Mouse (Mus musculus) Muller cell, postnatal 12 days (primary cell): ENCODE results near the gene Cdc40.
A peak's percentile ranks its signal among the peaks of the same experiment; 100 is the strongest.

ENCODE experiments used
- DNase-seq: peaks from one replicate; pipeline ENCODE4 v3.0.0-alpha.2; 2015; ENCODE audit errors: inconsistent ontology term

Gene Cdc40

DNA sequence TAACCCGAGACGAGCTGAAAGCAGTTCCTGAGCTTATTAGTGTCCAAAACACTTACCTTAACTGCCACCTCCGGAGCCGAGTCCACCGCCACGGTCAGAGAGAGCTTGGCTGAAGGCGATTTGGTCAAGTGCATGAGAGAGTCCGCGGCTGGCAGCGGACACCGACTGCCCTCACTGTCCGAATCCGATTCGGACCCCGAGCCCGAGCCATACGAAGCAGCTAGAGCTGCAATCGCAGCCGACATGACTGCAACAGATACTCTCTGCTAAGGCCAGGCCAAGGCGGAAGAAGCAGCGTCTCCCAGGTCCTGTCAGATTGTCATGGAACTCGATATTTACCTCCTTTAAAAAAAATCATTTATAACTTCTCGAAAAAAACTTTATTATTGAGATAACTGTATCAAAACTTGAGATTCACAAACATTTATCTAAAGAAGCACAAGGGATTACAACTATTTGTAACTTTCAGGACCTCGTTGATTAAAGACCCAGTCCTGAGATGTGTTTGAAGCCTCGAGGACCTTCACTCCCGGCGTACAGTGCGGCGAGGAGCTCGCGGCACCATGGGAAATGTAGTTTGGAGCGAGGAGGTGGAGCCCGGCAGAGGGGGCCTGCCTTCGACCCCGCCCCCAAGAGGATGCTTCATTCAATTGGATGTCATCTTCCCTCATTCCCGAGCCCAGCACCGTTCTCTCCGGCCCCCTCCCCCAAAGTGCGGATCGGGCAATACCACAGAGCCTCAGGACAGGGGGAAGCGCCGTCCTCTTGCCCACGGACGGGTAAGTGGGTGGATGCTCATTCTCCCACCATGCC, at the start of gene Cdc40, which contains the start of gene Wasf1:
TSS of gene Cdc40 (minus strand) at position 481 of the 813 bp plus-strand sequence.
TSS of gene Wasf1 (plus strand) at position 645 of the 813 bp plus-strand sequence.
- DNase-seq, result peak; percentile 100

DNA sequence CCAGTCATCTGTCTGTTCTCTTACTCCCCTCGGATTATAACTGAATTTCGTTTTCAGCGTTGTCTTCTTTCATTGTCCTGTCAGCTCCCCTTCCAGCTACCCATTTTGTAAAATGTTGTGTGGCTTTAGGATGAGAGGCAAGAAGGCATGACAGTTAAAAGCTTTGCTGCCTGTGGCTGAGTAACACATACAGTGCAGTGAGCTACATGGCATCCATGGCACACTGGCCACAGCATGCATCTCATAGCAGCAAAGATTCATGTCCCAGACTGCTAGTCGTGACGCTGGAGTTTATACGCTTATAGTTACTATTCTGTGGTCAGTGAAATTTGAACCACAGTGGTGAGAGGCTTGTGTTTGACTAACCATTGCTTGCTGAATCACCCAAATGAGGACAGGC, 36.4 kb upstream of the Cdc40 start:
- DNase-seq, result no peak

DNA sequence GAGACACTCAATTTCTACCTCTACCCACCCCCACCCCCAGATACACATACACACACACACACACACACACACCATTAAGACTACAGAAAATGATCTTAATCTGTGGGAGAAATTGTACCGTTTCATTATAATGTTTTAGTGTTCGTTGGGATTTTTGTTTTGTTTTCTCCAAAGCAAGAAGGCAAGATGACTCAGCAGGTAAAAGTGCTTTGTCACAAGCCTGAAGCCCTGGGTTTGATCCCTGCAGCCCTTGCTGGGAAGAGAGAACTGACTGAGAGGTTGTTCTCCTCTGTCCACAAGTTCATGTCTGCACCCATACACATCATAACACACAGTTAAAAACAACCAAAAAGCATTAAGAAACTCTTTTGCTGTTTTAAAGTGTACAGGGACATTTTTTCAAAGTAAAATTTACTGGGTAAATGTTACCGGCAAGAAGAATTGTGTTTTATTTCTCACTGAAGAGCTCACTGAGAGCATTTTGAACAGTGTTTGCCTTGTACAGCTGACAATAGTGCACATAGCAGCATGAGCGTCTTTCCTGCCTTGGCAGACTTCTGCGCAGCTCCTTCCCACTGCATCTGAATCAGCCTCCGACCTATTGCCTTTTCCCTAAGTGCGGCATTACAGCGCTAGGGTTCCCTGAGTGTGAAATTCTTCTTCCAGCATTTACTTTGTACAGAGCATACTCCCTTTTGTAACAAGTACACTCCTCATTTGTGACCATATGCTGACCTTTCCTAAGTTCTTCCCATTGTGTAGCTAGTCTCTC, 35.7 kb upstream of the Cdc40 start:
- DNase-seq, result no peak

DNA sequence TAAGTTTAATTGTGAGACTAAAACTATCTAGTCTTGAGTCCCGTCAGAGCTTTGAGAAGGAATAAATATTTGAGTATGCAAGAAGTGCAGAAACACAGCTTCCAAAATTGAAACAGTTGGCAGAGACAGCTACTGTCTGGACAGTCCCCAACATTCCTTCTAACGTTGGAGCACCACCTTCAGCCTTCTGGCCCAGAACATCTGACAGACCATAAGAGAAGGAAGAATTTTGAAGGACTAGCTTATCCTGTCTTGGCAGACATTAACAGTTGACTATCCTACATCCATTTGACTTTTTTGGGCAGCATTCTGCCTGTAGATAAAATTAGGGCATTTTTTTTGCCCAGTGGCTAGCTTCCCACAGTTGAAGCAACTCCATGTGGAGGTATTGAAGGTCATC, 32.1 kb upstream of the Cdc40 start:
- DNase-seq, result no peak

DNA sequence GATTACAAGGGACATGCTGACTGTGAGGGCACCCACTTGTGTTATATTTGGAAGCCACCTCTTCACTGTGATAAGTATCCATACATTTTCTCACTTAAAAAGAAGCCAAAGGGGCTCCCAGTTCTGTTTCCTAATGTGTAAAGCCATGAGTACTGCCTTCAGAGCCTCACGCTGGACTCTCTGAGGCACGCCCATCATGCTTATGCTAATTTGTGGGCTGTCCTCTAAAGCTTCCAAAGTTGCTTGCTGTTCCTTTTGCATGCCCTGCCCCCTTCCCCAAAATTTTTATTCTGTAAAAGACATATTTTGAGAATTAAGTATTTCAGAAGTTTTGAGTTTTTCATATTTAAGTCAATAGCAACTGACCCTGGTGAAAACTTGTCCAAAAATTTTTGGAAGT, 27.7 kb upstream of the Cdc40 start:
- DNase-seq, result no peak

DNA sequence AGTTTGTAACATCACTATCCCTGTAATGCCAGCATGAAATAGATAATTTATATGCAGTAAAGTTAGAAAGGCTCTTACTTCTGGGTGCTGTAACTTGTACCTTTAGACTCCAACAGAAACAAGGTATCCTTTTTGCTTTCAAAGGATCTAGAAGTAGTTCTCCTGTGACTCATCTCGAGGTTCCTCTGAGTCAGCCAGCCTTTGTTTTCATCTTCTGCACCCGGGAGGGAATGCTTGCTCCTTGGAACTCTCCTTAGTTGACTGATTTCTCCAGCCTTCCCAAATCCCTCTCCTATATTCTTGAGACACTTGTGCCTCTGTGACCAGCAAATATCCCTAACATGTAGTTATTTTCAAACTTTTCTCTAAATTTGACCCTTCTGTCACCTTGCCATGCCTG, 25.5 kb upstream of the Cdc40 start:
- peak; percentile 35 for DNase-seq

DNA sequence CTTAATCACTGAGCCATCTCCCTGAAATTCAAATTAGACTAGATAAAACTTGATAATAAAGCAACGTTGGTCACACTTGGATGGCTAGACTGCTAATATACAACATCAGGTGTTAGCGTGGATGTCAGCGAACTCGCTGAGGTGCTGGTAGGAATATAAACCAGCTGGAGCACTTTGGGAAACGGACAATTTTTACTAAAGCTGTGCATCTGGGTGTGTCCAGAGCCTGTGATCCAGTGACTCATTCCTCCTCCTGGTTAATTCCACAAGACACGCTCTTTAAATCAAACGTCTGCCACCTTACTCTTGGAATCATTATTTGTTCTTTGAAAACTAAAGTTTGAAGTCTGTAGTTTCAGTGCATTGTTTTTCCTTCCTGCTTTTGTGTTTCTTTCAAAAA, 23.7 kb upstream of the Cdc40 start:
- DNase-seq, result no peak

DNA sequence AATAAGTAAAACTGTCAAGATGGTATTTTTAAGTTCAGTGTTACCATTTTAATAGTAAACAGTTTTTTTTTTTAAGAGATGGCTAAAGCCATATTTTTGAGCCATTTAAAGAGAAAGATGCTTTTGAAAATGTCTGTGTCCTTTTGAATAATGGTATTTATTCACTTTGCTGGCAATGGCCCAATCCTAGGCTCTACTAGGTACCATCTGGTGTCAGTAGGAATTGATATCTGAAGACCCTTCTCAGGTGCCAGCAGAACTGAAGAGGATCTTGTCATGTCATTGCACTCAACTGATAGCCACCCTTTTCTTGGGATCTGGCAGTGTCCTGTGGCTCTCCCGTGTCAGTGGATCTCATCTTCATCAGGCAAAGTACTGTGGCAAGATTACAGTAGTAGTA, 23.0 kb upstream of the Cdc40 start:
- no peak for DNase-seq

DNA sequence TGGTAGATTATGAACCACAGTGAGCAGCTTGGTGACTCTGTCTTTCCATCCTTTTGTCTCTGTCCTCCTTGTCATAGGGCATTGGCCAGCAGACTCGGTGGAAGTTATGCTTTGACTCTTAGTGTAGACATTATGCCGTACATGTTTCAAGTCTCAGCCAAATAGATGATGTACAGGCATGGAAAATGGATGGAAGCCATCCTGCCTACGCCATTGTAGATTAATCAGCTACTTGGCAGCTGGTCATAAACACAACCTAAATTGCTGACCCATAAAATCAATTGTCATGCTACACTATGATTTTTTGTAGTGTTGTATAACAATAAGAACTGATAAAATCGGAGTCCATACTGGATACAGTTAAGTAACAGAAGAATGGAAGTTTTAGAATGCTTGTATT, 18.7 kb upstream of the Cdc40 start:
- no peak for DNase-seq

DNA sequence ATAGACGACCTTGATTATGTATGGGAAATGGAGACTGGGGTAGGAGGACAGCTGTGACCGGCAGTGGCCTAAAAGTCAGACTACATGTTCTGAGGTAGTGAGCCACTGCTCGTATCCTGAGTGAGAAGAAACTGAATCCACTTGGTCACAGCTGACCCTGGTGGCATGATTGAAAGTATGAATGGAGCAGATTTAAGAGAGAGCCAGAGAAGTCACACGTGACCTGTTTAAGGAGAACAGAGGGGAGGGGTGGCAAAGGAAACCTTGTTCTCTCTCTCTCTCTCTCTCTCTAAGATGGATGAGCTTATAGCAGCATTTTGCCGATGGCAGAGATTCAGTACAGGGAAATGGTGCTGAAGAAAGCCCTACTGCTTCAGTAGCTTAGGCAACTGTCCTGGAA, 13.5 kb upstream of the Cdc40 start:
- no peak for DNase-seq

DNA sequence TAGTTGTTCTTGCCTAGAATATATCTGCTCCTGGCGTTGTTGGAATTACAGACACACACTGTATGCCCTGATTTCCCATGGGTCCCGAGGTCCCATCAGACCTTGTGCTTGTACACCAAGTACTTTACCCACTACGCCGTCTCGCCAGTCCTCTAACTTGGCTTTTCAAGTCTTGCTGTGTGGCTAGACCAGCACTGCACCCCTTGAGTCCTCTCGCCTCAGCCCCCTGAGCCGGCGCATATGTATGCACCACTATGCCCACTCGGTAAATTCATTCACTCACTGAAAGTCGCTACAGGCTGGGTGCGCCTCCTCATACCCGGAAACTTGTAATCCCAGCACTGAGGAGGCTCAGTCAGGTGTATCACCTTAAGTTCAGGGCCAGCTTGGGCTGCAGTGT, 12.7 kb upstream of the Cdc40 start:
- no peak for DNase-seq

DNA sequence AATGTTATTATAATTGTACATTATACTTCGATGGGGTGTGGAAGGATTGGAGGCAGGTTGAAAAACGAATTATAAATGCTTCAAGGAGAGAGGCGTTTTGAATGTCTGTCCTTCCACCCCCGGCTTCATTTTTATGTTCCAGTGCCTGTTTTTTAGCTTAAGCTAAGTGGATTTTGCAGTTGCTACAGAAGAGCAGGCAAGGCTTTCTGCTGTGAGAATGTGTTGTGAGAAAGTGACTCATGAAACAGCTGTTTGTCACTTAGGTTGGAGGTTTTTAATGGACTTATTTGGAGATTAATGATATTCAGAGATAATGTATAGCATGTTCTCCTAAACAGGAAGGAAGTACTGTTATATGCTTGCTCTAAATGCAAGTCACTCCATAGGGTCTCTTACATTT, 6.0 kb upstream of the Cdc40 start:
- no peak for DNase-seq

DNA sequence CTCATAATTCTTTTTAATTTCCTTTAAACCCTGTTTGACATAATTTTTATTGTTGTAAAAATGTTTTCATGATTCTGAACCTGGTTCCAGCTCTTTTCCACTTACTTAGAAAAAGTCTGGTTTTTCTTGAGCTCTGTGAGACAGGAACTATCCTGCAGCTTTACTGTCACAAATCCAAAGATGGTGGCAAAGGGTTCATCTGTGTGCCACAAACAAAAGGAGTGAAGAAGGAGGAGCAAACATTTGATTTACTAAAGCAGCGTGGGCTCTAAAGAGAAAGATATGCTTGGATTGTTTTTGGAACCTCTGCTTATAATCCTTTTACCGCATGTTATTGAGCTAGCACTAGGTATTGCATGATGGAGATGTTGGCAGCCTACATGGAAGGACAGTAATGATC, 4.2 kb upstream of the Cdc40 start:
- no peak for DNase-seq

DNA sequence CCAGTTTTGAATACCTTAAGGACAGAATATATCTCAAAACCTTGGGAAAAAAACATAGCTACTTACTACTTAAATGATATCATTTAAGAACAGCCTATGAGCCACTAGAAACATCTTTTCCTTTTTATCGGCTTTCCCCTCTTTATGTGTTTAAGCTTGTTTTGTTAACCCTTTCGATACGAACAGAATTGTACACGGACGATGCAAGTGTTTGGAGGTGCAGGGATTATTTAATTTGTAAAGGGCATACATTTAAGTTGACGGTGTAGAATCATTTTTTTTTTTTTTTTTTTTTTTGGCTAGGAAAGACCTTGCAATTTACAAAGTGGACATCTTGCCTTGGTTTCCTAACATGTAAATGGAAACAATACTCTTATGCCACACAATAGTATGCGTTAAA, 2.3 kb upstream of the Cdc40 start:
- DNase-seq, result no peak

DNA sequence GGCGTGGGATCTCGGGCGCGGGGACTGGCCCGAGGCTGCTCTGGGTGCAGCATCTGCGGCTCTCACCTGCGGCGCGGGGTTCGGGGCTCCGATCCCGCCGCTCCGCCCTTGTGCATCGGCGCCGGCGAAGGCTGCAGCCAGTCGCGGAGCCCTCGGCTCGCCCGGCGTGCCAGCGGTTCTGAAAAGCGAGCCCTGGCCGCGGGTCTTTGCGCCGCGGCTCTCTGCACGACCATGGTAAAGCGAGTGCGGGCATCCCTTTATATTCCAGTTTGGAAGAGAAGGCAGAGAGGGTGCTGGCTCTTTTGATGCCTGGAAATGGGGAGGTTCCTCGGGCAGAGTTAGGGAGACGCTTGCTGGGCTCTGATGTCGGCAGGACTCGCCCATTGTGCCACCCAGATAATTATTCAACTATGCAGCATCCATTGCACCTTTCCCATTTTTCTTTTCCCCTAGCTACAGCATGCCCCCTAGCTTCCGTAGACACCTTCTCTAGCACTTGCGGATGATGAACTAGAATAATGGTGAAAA, 1.2 kb upstream of the Cdc40 start:
- DNase-seq, result peak; percentile 55

DNA sequence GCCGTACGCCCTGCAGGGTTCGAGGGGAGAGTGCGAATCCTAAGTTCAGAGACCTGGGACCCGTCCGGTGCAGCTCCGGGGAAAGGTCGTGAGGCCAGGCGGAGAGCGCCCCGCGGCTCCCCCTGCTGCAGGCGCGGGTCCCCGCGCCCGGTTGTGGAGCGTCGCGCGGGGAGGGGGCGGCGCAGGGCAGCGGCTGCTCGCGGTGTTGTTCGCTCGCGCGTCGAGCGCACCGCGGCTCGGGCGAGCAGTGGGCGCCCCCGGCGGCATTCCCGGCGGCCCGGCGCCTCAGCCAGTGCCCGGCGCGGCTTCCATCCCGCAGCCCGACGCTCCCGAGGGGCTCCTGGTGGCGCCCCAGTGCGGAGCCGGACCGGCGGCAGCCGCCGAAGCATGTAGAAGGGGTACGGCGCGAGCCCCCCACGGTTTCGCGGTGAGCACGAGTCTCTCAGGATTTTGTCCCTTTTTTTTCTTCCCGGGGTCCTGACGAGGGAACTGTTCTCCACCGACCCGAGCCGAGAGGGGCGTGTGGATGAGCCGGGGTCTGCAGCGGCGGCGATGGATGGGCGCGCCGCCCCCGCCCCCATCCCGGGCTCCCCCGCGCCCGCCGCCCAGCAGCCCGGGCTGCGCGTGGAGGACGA, 650 bp upstream of the Cdc40 start:
- no peak for DNase-seq

DNA sequence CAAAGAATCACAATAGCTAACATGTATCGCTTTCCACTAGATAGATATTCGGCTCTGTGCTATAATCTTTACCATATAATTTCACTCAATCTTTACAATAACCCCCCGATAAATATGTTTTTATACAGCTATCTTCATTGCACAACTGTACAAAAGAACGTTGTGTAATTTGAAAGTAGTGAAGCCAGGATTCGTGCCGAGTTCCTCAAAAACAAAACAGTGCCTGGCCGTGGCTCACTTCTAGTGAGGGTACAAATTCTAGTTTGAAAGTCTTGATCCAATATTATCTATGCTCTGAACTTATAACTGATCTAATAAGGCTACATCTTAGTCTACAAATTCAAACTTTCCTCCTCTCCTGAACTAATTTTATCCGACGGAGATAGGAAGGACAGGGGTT, 778 bp downstream of the Cdc40 start:
- peak; percentile 2 for DNase-seq

DNA sequence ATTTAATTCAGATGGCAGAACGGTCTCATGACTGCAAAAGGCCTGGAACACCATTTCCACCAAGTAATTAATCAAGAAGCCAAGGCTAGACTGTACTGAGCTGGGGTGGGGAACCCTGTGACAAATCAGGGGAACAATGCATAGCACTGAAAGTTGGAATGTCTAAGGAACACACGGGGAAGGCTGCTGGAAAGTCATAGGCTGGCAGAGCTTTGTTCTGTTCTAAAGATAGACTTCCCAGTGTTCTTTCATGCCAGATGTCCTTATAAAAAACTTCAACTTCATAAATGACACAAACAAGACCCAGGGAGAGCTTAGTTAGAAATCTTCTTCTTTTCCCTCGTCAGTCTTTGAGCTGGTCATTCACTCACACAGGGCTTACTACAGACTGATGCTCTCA, 1.9 kb downstream of the Cdc40 start:
- peak; percentile 39 for DNase-seq

DNA sequence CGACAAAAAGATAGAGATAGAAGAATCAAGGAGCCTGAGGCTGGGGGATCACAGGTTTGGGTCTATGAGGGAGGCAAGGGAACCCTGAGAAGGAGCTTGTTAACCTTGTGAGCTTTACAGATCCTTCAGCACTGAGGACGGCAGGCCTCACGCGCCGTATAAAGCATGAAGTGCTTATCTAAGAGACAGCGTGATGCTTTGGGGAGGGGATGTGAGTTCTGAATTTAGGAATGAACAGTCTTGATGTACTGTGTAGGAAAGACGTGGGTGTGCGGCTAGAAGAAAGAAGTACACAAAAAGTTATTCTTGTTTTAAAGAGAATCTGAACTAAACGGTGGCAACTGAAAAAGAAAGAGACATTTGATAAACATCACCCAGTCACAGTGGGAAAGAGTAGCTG, 3.1 kb downstream of the Cdc40 start:
- no peak for DNase-seq

DNA sequence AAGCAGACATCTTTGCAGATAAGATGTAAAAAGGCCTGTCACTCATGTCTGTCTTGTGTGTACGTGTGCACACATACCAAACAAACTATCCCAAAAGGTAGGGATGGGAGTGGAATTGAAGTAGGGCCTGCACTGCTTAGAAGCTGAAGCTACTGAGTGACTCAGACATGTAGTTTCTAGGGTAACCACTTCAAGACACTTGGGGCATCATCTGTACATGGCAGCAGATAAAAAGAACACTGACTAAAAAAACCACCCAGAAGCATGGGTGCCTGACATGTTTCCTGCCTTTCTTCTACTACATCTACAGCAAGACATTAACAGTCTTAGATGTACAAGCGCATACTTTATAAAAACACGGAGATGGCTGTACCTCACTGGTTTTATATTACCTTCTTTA, 4.9 kb downstream of the Cdc40 start:
- no peak for DNase-seq

DNA sequence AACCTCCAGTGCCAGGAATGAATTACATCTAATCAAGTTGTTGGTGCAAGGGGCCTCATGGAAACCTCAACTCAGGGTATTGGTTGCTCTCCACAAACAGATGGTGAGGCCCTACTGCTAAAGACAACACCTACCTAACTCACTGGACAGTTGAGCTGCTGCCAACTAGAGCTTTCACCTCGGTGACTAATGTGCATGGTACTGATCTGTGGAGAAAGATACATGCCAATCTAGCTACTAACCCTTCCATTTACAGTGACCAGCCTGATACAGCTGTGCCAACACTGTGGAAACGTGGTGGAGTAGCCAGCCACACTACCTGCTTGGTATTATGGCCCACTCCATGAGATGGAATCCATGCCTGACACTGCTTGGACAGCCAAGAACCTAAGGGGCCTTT, 11.1 kb downstream of the Cdc40 start:
- DNase-seq, result peak; percentile 39

DNA sequence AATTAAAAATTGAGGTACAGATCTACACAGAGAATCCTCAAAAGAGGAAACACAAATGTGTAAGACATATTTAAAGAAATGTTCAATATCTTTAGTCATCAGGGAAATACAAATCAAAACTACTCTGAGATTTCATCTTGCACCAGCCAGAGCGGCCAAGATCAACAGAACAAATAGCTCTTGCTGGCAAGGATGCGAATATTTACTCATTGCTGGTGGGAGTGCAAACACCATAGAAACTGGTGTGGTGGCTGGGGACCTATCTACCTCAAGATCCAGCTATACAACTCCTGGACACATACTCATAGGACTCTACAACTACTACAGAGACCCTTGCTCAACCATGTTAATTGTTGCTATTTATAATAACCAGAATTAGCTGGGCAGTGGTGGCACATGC, 11.8 kb downstream of the Cdc40 start:
- DNase-seq, result no peak

DNA sequence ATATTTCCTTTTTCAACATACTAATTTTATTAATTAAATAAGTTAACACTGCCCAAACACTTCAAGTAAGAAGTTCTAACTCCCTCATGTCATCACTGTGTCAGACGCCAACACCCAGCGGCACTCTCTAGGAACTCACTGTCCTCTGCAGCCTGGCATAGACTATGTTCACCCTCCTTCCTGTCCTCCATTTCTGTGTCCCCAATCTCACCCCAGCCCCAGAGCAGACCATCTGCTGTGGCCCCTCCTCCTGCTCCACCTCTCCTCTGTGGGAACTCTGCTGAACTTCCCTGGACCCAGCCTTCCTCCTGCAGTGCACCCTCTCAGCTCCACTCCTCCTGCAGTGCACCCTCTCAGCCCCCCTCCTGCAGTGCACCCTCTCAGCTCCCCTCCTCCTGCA, 15.0 kb downstream of the Cdc40 start:
- DNase-seq, result no peak
